Mouse (Mus musculus) WW6 (cell line): ENCODE results near the gene Egfem1.

Experiments used
- DNase-seq: peaks from one replicate; pipeline ENCODE4 v3.0.0-alpha.2; 2013; ENCODE audit warnings: low read depth, low spot score

Gene Egfem1

GRCm38 (mm10) chr3:29081952-29082295 is at the start of gene Egfem1:
TSS of gene Egfem1 (plus strand) at chr3:29082023.
- no peak for DNase-seq

DNA sequence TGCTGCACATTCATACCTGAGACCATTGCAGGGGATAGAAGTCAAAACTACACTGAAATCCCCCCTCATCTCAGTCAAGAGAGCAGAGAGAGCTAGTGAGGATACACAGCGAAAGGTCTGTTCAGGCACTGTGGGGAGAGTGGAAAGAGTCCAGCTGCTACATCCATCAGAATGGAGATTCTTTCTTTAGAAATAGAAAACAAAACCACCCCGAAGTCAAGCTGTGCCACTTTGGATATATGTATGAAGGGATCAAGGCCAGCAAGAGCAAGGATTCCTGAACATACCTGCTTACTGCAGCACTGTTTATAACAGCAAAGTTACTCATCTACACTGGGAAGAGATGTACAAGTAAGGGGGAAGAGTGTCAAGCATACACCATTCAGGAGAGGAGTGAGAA is 48.7 kb upstream of the Egfem1 start:
- no peak for DNase-seq

- no peak for DNase-seq
Measured at GRCm38 (mm10) chr3:29036146-29036545, 45.7 kb upstream of the Egfem1 start.

GRCm38 (mm10) chr3:29036620-29037019 is 45.2 kb upstream of the Egfem1 start:
- no peak for DNase-seq

DNA sequence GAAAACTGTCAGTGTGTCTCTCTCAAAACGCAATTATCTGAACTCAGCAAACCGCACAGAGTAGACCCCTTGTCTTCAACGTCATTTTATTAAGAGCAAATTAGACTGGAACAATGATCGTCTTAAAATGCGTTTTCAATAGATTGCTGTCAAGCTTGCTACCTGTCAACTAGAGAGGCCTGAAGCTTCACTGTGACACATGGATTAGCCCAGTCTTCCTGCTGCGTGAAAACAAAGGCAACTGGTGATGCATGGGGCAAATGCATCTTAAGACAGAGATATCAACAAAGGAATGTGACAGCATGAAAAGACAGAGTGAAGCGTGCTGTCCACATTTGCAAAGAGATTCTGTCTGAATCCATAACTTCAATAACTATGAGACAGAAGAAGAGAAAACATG is 41.8 kb upstream of the Egfem1 start:
- no peak for DNase-seq

DNA sequence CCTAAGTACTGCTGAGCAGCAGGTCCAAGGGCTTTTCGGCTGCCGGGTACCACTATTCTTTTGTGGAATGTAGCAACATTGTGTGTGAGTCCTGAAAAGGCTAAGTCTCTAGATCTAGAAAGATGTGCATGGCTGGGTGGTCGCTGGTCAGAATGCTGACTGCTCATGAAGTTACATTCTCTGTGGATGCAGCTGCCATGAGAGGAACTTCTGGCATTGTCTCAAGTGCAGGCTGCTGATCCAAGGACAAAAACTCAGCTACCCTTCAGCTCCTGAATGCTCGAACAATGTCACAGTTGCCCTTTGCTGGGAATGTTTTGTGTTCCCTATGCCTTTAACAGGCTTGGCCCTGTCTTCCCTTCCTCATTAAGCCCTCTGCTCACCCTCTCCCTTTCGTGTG is 35.5 kb upstream of the Egfem1 start:
- no peak for DNase-seq

GRCm38 (mm10) chr3:29047273-29047932 is 34.4 kb upstream of the Egfem1 start:
- no peak for DNase-seq

DNA sequence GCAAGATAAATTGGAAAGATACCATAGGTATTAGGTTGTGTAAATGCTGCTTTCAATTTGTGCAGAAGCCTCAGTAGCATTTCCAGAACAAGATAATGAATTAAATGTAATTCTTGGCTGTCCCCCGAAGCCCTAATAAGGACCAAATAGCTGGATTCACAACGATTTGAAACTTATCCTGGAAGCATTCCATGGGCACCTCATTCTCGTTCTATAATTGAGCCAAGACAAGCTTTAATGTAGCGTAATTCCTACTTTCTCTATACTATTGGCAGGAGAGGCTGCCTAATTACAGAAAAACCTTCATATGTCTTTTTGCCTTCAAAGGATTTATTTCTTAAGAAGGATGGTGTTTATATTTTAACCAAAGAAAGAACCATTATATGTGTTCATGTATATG is 18.7 kb upstream of the Egfem1 start:
- no peak for DNase-seq

GRCm38 (mm10) chr3:29068428-29069098 is 13.3 kb upstream of the Egfem1 start:
- no peak for DNase-seq

DNA sequence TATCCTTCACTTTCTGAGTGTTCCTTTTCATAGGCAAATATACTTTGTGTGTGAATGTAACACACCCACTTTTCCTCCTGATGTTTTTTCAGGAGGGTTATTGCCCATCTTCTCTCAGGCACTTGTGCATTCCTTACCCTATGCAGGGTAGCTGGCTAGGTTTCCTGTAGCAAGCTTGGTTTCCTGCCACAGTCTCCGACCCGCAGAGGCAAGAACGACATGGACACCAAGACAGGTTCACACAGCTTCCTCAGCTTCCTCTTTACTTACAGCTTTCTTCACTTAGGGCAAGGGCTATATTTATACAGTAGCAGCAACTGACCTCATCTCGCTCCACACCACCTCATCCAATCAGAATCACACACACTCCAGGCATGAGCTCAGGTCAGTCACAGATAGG is 10.5 kb upstream of the Egfem1 start:
- DNase-seq, result no peak

GRCm38 (mm10) chr3:29081517-29081916 is 306 bp upstream of the Egfem1 start:
- no peak for DNase-seq

- DNase-seq, result peak; percentile 14
Measured at GRCm38 (mm10) chr3:29082296-29082995, 623 bp downstream of the Egfem1 start.

- no peak for DNase-seq
Measured at GRCm38 (mm10) chr3:29082996-29083350, 1.1 kb downstream of the Egfem1 start.

DNA sequence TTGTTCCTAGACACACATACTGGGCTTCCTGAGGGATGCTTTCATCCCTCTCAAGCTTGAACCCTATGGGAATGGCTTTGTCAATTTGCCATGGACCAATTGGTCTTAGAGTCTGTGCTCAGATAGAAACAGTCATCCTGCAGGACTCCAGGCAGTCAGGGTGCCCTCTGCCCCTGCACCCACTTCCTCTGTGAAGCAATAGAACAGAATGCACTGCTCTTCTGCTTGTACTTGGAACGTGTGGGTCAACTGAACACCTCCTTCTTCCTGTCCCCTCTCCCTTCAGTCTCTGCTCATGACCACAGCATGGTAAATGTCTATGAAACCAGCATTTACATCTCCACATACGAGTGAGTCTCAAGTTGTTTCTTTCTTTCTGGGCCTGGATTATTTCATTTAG is 16.6 kb downstream of the Egfem1 start:
- no peak for DNase-seq

GRCm38 (mm10) chr3:29106016-29106723 is 24.3 kb downstream of the Egfem1 start:
- DNase-seq, result no peak

DNA sequence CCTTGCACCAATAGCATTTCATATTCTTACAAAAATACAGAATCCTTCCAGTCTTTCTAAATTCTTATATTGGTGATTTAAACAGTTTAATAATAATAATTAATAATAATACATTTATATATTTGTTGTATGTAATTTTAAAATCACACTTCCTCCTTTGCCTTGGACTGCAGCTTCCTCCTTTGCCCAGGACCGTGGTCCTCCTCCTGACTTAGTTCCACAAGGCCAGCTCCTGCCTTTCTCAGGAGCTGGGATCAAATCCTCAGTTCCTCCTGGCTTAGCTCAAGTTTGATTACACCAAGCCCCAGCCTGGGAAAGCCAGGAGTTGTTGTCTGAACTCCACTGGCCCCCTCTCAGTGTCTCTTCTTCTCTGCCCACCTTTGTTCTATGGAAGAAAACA is 25.3 kb downstream of the Egfem1 start:
- DNase-seq, result no peak

DNA sequence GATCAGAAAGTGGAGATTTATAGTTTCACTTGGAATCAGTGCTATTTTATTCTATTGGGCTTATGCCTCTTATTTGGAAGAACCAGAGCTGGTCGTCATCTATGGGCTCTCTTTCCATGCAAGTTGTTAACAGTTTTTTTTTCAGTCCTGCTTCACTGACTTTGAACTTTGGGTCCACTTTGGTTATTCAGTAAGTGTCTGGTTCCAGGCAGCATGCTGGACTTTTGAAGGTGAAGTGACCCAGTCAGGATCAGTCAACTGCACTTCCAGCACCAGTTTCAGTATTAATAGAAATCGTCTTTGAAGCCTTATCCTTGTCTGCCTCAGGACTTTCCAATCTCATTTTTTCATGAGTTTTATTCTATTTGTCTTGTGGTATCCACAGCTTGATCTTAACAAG is 28.5 kb downstream of the Egfem1 start:
- DNase-seq, result no peak

DNA sequence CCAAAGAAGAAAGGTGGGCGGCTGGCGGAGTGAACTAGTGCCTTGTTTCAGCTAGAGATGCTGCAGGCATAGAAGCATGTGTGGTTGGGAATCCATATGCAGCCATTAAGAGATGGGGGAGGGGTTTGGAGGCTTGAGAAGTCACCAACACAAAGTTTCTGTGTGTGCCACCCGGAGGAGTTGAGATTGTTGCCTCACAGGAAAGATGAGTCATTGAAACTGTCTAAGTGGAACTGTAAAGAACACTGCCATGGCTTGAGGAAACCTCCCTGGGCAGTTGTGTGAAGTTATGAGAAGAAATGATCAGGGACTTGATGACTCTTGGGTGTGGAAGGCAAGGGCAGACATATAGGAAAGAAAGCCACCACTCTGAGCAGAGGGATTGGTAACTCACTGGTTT is 32.7 kb downstream of the Egfem1 start:
- DNase-seq, result no peak

- no peak for DNase-seq
Measured at GRCm38 (mm10) chr3:29117379-29117778, 35.6 kb downstream of the Egfem1 start.

DNA sequence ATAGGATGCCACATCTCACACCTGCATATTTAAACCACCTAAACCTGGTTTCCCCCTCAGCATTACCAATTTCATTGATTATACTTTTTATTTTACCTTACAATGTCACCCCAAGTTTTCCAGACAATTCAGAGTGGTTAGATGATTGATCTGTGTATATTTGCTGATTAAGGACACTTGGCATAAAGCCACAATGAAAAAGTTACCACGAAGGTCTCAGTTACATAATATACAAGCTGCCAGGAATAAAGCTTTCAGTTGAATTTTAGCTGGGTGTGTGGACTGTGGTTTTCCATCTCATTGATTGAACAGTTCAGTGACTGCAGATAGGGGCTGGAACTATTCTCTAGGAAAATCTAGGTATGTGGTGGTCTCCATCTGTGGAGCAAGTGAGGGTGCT is 40.7 kb downstream of the Egfem1 start:
- no peak for DNase-seq

- DNase-seq, result no peak
Measured at GRCm38 (mm10) chr3:29132054-29132931, 50.5 kb downstream of the Egfem1 start.

DNA sequence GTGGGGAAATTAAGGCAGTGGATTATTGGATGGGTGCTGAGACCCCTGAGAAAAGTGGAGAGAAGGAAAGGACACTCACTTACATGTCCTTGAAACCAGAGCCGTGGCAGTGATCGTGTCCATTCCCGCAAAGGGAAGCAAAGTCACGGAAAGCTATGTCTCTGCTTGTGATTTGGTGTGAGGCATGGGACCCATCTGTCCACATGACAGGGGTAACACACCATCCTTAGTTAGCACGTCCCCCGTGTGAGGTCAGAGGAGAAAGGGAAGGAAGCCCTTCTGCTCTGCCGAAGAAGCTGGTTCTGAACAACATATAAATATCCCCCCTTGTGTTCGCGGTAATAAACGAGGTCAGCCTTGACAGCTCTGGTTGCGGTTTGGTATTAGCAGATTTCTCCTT is 52.7 kb downstream of the Egfem1 start:
- DNase-seq, result no peak
